Mouse (Mus musculus) thymus, adult 2 months (tissue): ENCODE results near the gene Vwa1.

Experiments used
- CTCF ChIP-seq: fragments of 200-500 bp; IDR thresholded peaks from 2 replicates; pipeline ENCODE4 v1.5.1; 2012; ENCODE audit warnings: mild to moderate bottlenecking, control low read depth, low read length, moderate library complexity, borderline replicate concordance; ENCODE audit not compliant: control insufficient read depth, poor library complexity, insufficient read depth; ENCODE audit errors: extremely low read depth
- POLR2A ChIP-seq: fragments of 200-500 bp; IDR thresholded peaks from 2 replicates; pipeline ENCODE4 v1.6.1; 2012; ENCODE audit warnings: mild to moderate bottlenecking, low read length, control low read depth, moderate library complexity; ENCODE audit not compliant: control insufficient read depth, poor library complexity, insufficient read depth; ENCODE audit errors: extremely low read depth

GRCm38 (mm10) chr4:155807841-155808240 lies 33.3 kb upstream of the Vwa1 start:
- TF ChIP-seq POLR2A, result no peak
- no peak for TF ChIP-seq CTCF
